Mouse (Mus musculus): Measurements from ENCODE around the gene Atp5f1. TPM values are rescaled to one million over a fixed set of nuclear protein-coding genes. Genes with fewer than 3 reads are reported as not detected.
A peak's percentile ranks its signal among the peaks of the same experiment; 100 is the strongest.
"Not testable (repeated sequence)": the region's sequence is repeated elsewhere in the genome, so short reads cannot be mapped to it uniquely, and the experiment has no call there.

The Atp5f1 gene
- 1,000 to 10,000 TPM; 1,228 to 1,265 TPM for total RNA-seq (2021)
- long read RNA-seq, experiment 1, partial matches to known transcripts: 1,506 of 1,554 reads
- long read RNA-seq, experiment 1, other reads (novel, unspliced or antisense): 48 of 1,554 reads
- long read RNA-seq, experiment 2, partial matches to known transcripts: 1,042 of 1,086 reads
- long read RNA-seq, experiment 2, other reads (novel, unspliced or antisense): 43 of 1,086 reads

- no peak for DNase-seq
Observed at GRCm38 (mm10) chr3:105959999-105960398, at the start of gene Atp5f1. Atp5f1 (minus strand) TSS chr3:105960099.

GRCm38 (mm10) chr3:106003360-106003759 is 43.5 kb upstream of the Atp5f1 start:
- DNase-seq: not testable (repeated sequence)

- DNase-seq: peak; percentile 6 to 16
Observed at GRCm38 (mm10) chr3:106001416-106002370, 41.8 kb upstream of the Atp5f1 start.

GRCm38 (mm10) chr3:106000707-106001375 is 40.9 kb upstream of the Atp5f1 start:
- no peak for DNase-seq

- DNase-seq: no peak
Observed at GRCm38 (mm10) chr3:105994730-105995129, 34.8 kb upstream of the Atp5f1 start.

GRCm38 (mm10) chr3:105991653-105992283 is 31.9 kb upstream of the Atp5f1 start:
- peak; percentile 27 to 79 for DNase-seq

GRCm38 (mm10) chr3:105989611-105990010 is 29.7 kb upstream of the Atp5f1 start:
- not testable (repeated sequence) for DNase-seq

GRCm38 (mm10) chr3:105974174-105974573 is 14.3 kb upstream of the Atp5f1 start:
- no peak for DNase-seq

GRCm38 (mm10) chr3:105973411-105973810 is 13.5 kb upstream of the Atp5f1 start, which contains the start of gene Ovgp1:
Ovgp1 (plus strand) TSS chr3:105973711.
- no peak for DNase-seq

- no peak for DNase-seq
Observed at GRCm38 (mm10) chr3:105971831-105972446, 12.0 kb upstream of the Atp5f1 start.

GRCm38 (mm10) chr3:105960700-105961099 is 801 bp upstream of the Atp5f1 start:
- no peak for DNase-seq

GRCm38 (mm10) chr3:105959585-105959984 is 314 bp downstream of the Atp5f1 start:
- no peak for DNase-seq

GRCm38 (mm10) chr3:105958974-105959580 is 822 bp downstream of the Atp5f1 start, which contains the start of gene Wdr77:
Wdr77 (plus strand) TSS chr3:105959369.
- peak; percentile 97 to 99 for DNase-seq

GRCm38 (mm10) chr3:105958204-105958603 is 1.7 kb downstream of the Atp5f1 start:
- DNase-seq: no peak

GRCm38 (mm10) chr3:105957235-105957634 is 2.7 kb downstream of the Atp5f1 start:
- no peak for DNase-seq

GRCm38 (mm10) chr3:105951348-105951747 is 8.6 kb downstream of the Atp5f1 start:
- no peak for DNase-seq

GRCm38 (mm10) chr3:105936111-105936510 is 23.8 kb downstream of the Atp5f1 start:
- DNase-seq: no peak

GRCm38 (mm10) chr3:105935033-105935432 is 24.9 kb downstream of the Atp5f1 start:
- DNase-seq: peak; percentile 76 to 78

GRCm38 (mm10) chr3:105933926-105934325 is 26.0 kb downstream of the Atp5f1 start:
- DNase-seq: no peak

GRCm38 (mm10) chr3:105932240-105933071 is 27.4 kb downstream of the Atp5f1 start, which contains the start of gene I830077J02Rik:
I830077J02Rik (minus strand) TSS chr3:105932664.
- peak in 1 of 2 experiments; percentile 24 for DNase-seq

Data from heart, adult 18-20 months (tissue).